Mouse (Mus musculus) embryonic facial prominence, embryonic 11.5 days (tissue): ENCODE data around the gene Ppp1r12b. TPM values are rescaled to one million over a fixed set of nuclear protein-coding genes. Genes with fewer than 3 reads are reported as not detected.

Experiments used
- ATAC-seq: fragments of 200-750 bp; cut with Nextera tagmentation; replicated peaks from 2 replicates; pipeline ENCODE4 v1.8.0; 2017; ENCODE audit warnings: low read depth; ENCODE audit not compliant: insufficient number of reproducible peaks, low FRiP score, low TSS enrichment
- DNase-seq: peaks from one replicate; pipeline ENCODE4 v3.0.0-alpha.2; 2015; ENCODE audit warnings: low spot score
- H3K27ac ChIP-seq: fragments of 300-500 bp; sonication (generic); replicated peaks from 2 replicates; pipeline ENCODE4 v1.5.1; 2014; ENCODE audit warnings: mild to moderate bottlenecking, low read depth, low read length, control low read depth
- H3K27me3 ChIP-seq: fragments of 300-500 bp; sonication (generic); 2 replicates; pipeline ENCODE4 v1.6.1; 2014; ENCODE audit warnings: mild to moderate bottlenecking, low read length, moderate library complexity, mixed read lengths; ENCODE audit not compliant: control insufficient read depth, insufficient read depth
- H3K36me3 ChIP-seq: fragments of 300-500 bp; sonication (generic); replicated peaks from 2 replicates; pipeline ENCODE4 v1.6.1; 2014; ENCODE audit warnings: low read depth, mild to moderate bottlenecking, low read length, moderate library complexity, mixed read lengths; ENCODE audit not compliant: control insufficient read depth, insufficient read depth
- H3K4me1 ChIP-seq: fragments of 300-500 bp; sonication (generic); 2 replicates; pipeline ENCODE4 v1.6.1; 2014; ENCODE audit warnings: low read length, mixed read lengths; ENCODE audit not compliant: control insufficient read depth, insufficient read depth
- H3K4me2 ChIP-seq: fragments of 300-500 bp; sonication (generic); 2 replicates; pipeline ENCODE4 v1.6.1; 2014; ENCODE audit warnings: low read depth, mild to moderate bottlenecking, control low read depth, low read length, moderate library complexity
- H3K4me3 ChIP-seq: fragments of 300-500 bp; sonication (generic); 2 replicates; pipeline ENCODE4 v1.5.1; 2014; ENCODE audit warnings: low read depth, low read length, control low read depth
- H3K9ac ChIP-seq: fragments of 300-500 bp; sonication (generic); replicated peaks from 2 replicates; pipeline ENCODE4 v1.6.1; 2014; ENCODE audit warnings: mild to moderate bottlenecking, control low read depth, low read length
- H3K9me3 ChIP-seq: fragments of 300-500 bp; sonication (generic); replicated peaks from 2 replicates; pipeline ENCODE4 v1.6.1; 2016; ENCODE audit warnings: mild to moderate bottlenecking, low read length, inconsistent platforms, mixed read lengths; ENCODE audit not compliant: control insufficient read depth
- WGBS: fragments of 180-500 bp; shearing (Covaris S2); extraction: QIAGEN DNeasy Blood & Tissue Kit; methylation state at CpG from one replicate; pipeline ENCODE4 v1.1.7; 2014; 5-methylcytosine and 5-hydroxymethylcytosine counted together
- polyA plus RNA-seq: library from polyadenylated mRNA; unstranded; fragments of >200 nt; fragmentation: Nextera tagmentation; extraction: Ambion mirVana; gene quantifications from 2 replicates; pipeline ENCODE4 v1.2.1, GENCODE M21; 2014

The Ppp1r12b gene
- polyA plus RNA-seq, 1 experiment from 2014 or later = 5.0 TPM

DNA sequence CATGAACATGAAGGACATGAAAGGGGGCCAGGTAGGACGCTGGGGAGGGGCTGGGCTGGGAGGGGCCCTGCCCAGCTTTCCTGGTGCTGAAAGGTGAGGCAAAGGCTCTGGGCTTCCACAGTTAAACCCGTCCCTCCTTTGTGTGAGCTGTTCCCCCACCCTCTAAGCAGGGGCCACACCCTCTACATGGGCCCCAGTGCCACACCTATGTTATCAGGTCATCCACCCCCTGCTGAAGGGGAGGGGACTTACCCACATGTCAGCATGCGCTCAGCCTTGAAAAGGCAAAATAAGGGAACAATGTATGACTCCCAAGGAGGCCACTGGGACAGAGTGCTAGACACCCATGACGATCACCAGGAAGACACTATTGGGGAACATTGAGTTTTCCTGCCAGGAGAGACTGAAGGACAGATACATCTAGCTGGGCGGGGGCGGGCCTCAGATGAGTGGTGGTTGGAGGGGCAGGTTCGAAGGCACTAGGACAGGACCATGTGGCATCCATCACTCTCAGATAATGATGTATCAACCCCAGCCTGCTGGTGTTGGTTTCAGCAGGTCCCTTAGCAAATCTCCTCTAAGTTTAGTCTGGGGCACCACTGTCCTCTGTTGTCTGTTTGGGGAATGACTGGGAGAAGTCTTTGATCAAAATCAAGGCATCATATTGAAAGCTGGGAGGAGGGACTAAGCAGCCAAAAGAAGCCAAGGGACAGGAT lies 213.6 kb downstream of the Ppp1r12b start:
- no peaks in the 10 kb centered on the region for H3K36me3 ChIP-seq
- H3K9me3 ChIP-seq = no peaks in the 10 kb centered on the region
- no peak overlapping the region for H3K4me3 ChIP-seq
- no peak overlapping the region for H3K9ac ChIP-seq
- DNase-seq = no peak
- 76% methylated on average over 7 of the region's 7 CpGs for WGBS
- no peaks in the 10 kb centered on the region for H3K4me1 ChIP-seq
- H3K27ac ChIP-seq = no peak overlapping the region
- no peaks in the 10 kb centered on the region for H3K27me3 ChIP-seq
- ATAC-seq = no peak
- no peak overlapping the region for H3K4me2 ChIP-seq

DNA sequence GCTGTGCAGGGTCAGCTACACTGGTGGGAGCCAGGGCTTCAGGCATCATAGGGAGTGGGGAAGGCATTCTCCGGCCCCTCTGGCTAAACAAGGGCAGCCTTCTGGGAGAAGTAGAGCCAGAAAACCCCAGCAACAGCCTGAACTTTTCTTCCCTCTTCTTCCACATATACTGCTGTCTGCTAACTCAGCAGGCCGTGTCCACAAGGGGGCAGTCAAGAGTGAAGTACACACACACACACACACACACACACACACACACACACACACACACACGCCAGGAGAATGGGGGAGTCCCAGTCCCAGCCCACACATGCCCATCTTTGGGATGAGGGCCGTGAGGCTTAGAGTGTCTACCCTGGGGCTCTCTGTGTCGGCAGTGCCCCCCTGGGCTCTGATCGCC lies 214.3 kb downstream of the Ppp1r12b start:
- Histone ChIP-seq H3K27me3 (no peaks in the 10 kb centered on the region), H3K9me3 (no peaks in the 10 kb centered on the region), H3K4me3 (no peak overlapping the region), H3K4me2 (no peak overlapping the region), H3K9ac (no peak overlapping the region), H3K36me3 (no peaks in the 10 kb centered on the region), H3K4me1 (no peaks in the 10 kb centered on the region), H3K27ac (no peak overlapping the region)
- ATAC-seq = no peak
- 67% methylated on average over 6 of the region's 6 CpGs for WGBS
- peak; percentile 39 for DNase-seq

DNA sequence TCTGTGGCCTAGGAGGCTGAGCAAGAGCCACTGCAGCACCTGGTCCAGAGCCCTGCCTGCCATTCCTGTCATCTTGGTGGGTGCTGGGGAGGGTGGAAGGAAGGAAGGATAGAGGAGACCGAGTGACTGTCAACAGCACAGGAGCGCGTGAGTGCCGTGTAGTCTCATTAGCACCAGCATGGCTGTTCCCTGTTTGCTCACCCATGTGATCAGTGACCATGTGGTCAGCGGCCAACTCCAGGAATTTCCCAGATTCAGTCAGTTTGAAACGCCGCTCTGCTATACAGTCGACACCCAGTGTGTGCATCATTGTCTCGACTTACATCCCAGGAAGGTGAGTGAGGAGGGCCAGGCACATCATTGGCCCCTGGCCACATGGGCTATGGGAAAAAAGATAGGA lies 218.3 kb downstream of the Ppp1r12b start:
- Histone ChIP-seq H3K9ac (no peak overlapping the region), H3K4me3 (no peak overlapping the region), H3K36me3 (no peaks in the 10 kb centered on the region), H3K4me2 (no peak overlapping the region), H3K27me3 (no peaks in the 10 kb centered on the region), H3K4me1 (no peaks in the 10 kb centered on the region), H3K9me3 (no peaks in the 10 kb centered on the region), H3K27ac (no peak overlapping the region)
- DNase-seq = no peak
- ATAC-seq = no peak
- WGBS = 68% methylated on average over 9 of the region's 9 CpGs

GRCm38 (mm10) chr1:134733659-134734058 lies 222.1 kb downstream of the Ppp1r12b start:
- DNase-seq (no peak), ATAC-seq (no peak)
- H3K4me1 ChIP-seq = no peaks in the 10 kb centered on the region
- H3K4me2 ChIP-seq = no peak overlapping the region
- no peaks in the 10 kb centered on the region for H3K36me3 ChIP-seq
- H3K9ac ChIP-seq = no peak overlapping the region
- H3K4me3 ChIP-seq = no peak overlapping the region
- H3K27ac ChIP-seq = no peak overlapping the region
- H3K9me3 ChIP-seq = no peaks in the 10 kb centered on the region
- WGBS = 87% methylated on average over 5 of the region's 5 CpGs
- no peaks in the 10 kb centered on the region for H3K27me3 ChIP-seq

GRCm38 (mm10) chr1:134727256-134727655 lies 228.5 kb downstream of the Ppp1r12b start:
- Histone ChIP-seq H3K4me2 (no peak overlapping the region), H3K36me3 (no peaks in the 10 kb centered on the region), H3K9ac (no peak overlapping the region), H3K4me1 (no peaks in the 10 kb centered on the region), H3K4me3 (no peak overlapping the region), H3K27ac (no peak overlapping the region), H3K27me3 (no peaks in the 10 kb centered on the region), H3K9me3 (no peaks in the 10 kb centered on the region)
- DNase-seq (no peak), ATAC-seq (no peak)
- 81% methylated on average over 8 of the region's 8 CpGs for WGBS

GRCm38 (mm10) chr1:134726480-134726879 lies 229.3 kb downstream of the Ppp1r12b start:
- H3K4me3 ChIP-seq = no peak overlapping the region
- H3K27ac ChIP-seq = no peak overlapping the region
- H3K27me3 ChIP-seq = no peaks in the 10 kb centered on the region
- no peak for DNase-seq
- H3K4me2 ChIP-seq = no peak overlapping the region
- 89% methylated on average over 7 of the region's 7 CpGs for WGBS
- no peaks in the 10 kb centered on the region for H3K4me1 ChIP-seq
- no peaks in the 10 kb centered on the region for H3K9me3 ChIP-seq
- H3K9ac ChIP-seq = no peak overlapping the region
- ATAC-seq = no peak
- no peaks in the 10 kb centered on the region for H3K36me3 ChIP-seq

DNA sequence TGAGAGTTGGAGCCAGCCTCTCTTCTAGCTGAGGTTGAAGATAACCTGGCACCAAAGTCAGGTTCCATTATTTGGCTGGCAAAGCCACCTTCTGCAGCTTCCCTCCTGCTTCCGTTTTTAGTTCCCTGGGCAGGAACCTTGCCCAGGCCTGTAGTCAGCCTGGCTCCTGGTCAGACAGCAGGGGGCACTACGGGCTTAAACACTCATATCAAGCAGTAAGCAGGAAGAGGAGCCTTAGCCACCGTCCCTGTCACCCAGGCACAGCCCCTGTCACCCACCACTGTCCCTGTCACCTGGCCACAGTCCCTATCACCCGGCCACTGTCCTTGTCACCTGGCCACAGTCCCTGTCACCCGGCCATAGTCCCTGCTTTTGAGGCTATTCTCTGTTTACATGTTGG lies 230.5 kb downstream of the Ppp1r12b start:
- Histone ChIP-seq H3K27me3 (no peaks in the 10 kb centered on the region), H3K4me3 (no peak overlapping the region), H3K9ac (no peak overlapping the region), H3K4me2 (no peak overlapping the region), H3K9me3 (no peaks in the 10 kb centered on the region), H3K36me3 (no peaks in the 10 kb centered on the region), H3K4me1 (no peaks in the 10 kb centered on the region), H3K27ac (no peak overlapping the region)
- ATAC-seq (no peak), DNase-seq (no peak)
- WGBS = 52% methylated on average over 5 of the region's 5 CpGs

DNA sequence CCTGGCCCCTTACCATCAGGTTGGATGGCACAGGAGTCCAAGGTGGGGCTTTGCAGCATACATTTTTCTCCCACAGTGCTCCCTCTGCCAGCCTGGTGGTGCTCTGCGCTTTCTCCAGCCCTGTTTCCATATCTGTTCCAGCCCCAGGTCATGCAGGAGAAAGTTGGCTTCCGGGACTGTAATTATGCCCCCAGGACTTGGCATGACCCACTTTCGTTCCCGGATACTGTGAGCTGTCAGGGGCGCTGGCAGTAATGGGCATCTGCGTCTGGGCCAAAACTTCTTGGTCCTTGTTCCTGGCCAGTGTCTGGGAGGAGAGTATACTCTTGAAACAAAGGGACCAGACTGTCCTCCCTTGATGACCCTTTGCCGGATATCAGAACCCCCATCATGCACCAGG lies 232.9 kb downstream of the Ppp1r12b start:
- Histone ChIP-seq H3K27me3 (no peaks in the 10 kb centered on the region), H3K9ac (no peak overlapping the region), H3K4me2 (no peak overlapping the region), H3K36me3 (no peaks in the 10 kb centered on the region), H3K9me3 (no peaks in the 10 kb centered on the region), H3K4me1 (no peaks in the 10 kb centered on the region), H3K4me3 (no peak overlapping the region), H3K27ac (no peak overlapping the region)
- ATAC-seq (no peak), DNase-seq (no peak)
- WGBS = 85% methylated on average over 7 of the region's 7 CpGs
